Mouse (Mus musculus) layer of hippocampus, postnatal 14 days (tissue): ENCODE measurements at regions not wholly inside any gene's neighbourhood (a gene's known extent, or its start where the extent isn't known, plus 50 kb on each side); places are given as distances from the start of the nearest gene placed in this dataset.

Experiments
- DNase-seq, 2 experiments: peaks; one replicate each; pipeline ENCODE4 v3.0.0; 2021 to 2022; ENCODE audit warnings: low spot score in 2 of 2, mixed read lengths in 1 of 2

- DNase-seq: no peak
Observed at GRCm38 (mm10) chr5:91307031-91307430, 95.8 kb downstream of the Btc start.
